Mouse (Mus musculus) MEL (cell line): ENCODE data around the gene Pabpn1l.

Experiments used
- CHD1 ChIP-seq: IDR thresholded peaks from 2 replicates; pipeline ENCODE4 v1.6.1; 2012; ENCODE audit warnings: low read depth, mild to moderate bottlenecking, inconsistent platforms, low read length, improper control_type of control experiment
- CHD2 ChIP-seq: IDR thresholded peaks from 2 replicates; pipeline ENCODE4 v1.6.1; 2011; ENCODE audit warnings: low read length, improper control_type of control experiment
- CTCF ChIP-seq, 3 experiments: IDR thresholded peaks in 2 of 3; conservative IDR thresholded peaks in 1 of 3; 2 replicates each; pipeline ENCODE4 v1.5.1; 2011 to 2012; ENCODE audit warnings: low read length in 3 of 3, low read depth in 2 of 3, mild to moderate bottlenecking in 2 of 3, improper control_type of control experiment in 1 of 3, inconsistent platforms in 1 of 3, mixed read lengths in 1 of 3, moderate library complexity in 1 of 3; ENCODE audit not compliant: control insufficient read depth in 1 of 3, insufficient read depth in 1 of 3, poor library complexity in 1 of 3, severe bottlenecking in 1 of 3
- E2F4 ChIP-seq: IDR thresholded peaks from 2 replicates; pipeline ENCODE4 v1.6.1; 2011; ENCODE audit warnings: low read depth, low read length, improper control_type of control experiment, borderline replicate concordance
- ETS1 ChIP-seq: IDR thresholded peaks from 2 replicates; pipeline ENCODE4 v1.6.1; 2012; ENCODE audit warnings: low read depth, mild to moderate bottlenecking, inconsistent platforms, low read length, improper control_type of control experiment, moderate library complexity
- MAX ChIP-seq: IDR thresholded peaks from 2 replicates; pipeline ENCODE4 v1.6.1; 2011; ENCODE audit warnings: low read length, improper control_type of control experiment
- MXI1 ChIP-seq: IDR thresholded peaks from 2 replicates; pipeline ENCODE4 v1.6.1; 2011; ENCODE audit warnings: mild to moderate bottlenecking, low read depth, low read length, improper control_type of control experiment
- RCOR1 ChIP-seq: IDR thresholded peaks from 2 replicates; pipeline ENCODE4 v1.6.1; 2012; ENCODE audit warnings: low read depth, mild to moderate bottlenecking, inconsistent platforms, low read length, improper control_type of control experiment
- TAL1 ChIP-seq: IDR thresholded peaks from 2 replicates; pipeline ENCODE4 v1.6.1; 2012; ENCODE audit warnings: mild to moderate bottlenecking, inconsistent platforms, low read length, moderate library complexity, mixed read lengths
- ZMIZ1 ChIP-seq: IDR thresholded peaks from 2 replicates; pipeline ENCODE4 v1.6.1; 2012; ENCODE audit warnings: low read depth, mild to moderate bottlenecking, inconsistent platforms, low read length, improper control_type of control experiment, moderate library complexity

- no peak for TF ChIP-seq MAX
- no peak for TF ChIP-seq TAL1
- no peak for TF ChIP-seq E2F4
- no peak for TF ChIP-seq RCOR1
- no peak for TF ChIP-seq CTCF (IDR thresholded peaks at IDR 0.05 in 2 of 3, conservative IDR thresholded peaks at IDR 0.05 in 1 of 3; ENCODE audit: control insufficient read depth in 1 of 3, insufficient read depth in 1 of 3, low read depth in 2 of 3, low read length in 3 of 3, poor library complexity in 1 of 3, severe bottlenecking in 1 of 3)
- TF ChIP-seq ZMIZ1: no peak
- TF ChIP-seq CHD2: no peak
- no peak for TF ChIP-seq MXI1
- TF ChIP-seq CHD1: no peak
- no peak for TF ChIP-seq ETS1
These were observed 37.6 kb downstream of the Pabpn1l start for GRCm38 (mm10) chr8:122584981-122585380.
